Mouse (Mus musculus) E14TG2a.4 (cell line): ENCODE results near the gene Rab31.
"Not testable (repeated sequence)": the region's sequence is repeated elsewhere in the genome, so short reads cannot be mapped to it uniquely, and the experiment has no call there.

ENCODE experiments used
- H3K27me3 ChIP-seq: 2 replicates; pipeline ENCODE4 v1.6.1; 2014; ENCODE audit warnings: low read length, control low read depth; ENCODE audit not compliant: insufficient read depth
- H3K36me3 ChIP-seq: 2 replicates; pipeline ENCODE4 v1.6.1; 2014; ENCODE audit warnings: low read length, control low read depth; ENCODE audit not compliant: insufficient read depth
- H3K4me1 ChIP-seq: replicated peaks from 2 replicates; pipeline ENCODE4 v1.6.1; 2014; ENCODE audit warnings: low read depth, low read length, control low read depth
- H3K4me3 ChIP-seq: replicated peaks from 2 replicates; pipeline ENCODE4 v1.5.1; 2014; ENCODE audit warnings: mild to moderate bottlenecking, low read length
- H3K9me3 ChIP-seq: 2 replicates; pipeline ENCODE4 v1.6.1; 2014; ENCODE audit warnings: low read length, control low read depth
- CTCF ChIP-seq: conservative IDR thresholded peaks from 2 replicates; pipeline ENCODE4 v1.5.1; 2014; ENCODE audit warnings: low read length
- NANOG ChIP-seq: IDR thresholded peaks from 2 replicates; pipeline ENCODE4 v1.6.1; 2014; ENCODE audit warnings: borderline replicate concordance, low read length, mixed read lengths
- POU5F1 ChIP-seq: IDR thresholded peaks from 2 replicates; pipeline ENCODE4 v1.6.1; 2014; ENCODE audit warnings: low read length, borderline replicate concordance

The Rab31 gene

DNA sequence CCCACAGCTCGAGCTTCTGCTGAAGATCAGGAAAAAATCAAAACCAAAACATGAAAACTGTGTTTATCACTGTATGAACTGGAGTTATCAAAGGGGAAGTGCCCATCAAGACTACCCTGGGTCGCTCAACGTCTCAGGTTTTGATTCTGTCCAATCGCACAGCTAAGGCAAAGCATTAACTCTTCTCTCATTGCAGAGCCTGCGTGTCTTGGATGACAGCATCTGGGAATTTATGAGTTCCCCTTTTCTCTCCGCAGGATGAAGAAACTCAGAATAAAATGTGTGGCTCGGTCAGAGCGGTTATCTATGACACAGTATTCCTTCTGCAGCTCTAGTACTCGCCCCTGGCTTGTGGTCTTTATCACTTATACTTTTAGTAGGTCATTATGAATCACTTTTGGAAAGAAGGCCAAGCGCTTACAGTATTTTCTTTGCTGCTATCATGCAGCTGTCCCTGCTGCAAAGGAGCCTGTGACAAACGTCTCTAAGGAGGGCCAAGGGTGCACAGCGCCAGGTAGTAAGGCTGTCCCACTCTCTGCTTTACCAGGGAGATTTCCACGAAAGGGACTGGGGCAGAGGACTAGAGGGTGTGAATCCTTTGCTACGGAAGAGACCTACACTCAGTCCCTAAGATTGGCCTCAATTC lies 136.7 kb downstream of the Rab31 start:
- H3K9me3 ChIP-seq: no peaks in the 10 kb centered on the region
- peaks cover 9% of the 10 kb centered on the region for H3K4me1 ChIP-seq
- TF ChIP-seq CTCF (no peak), POU5F1 (no peak), NANOG (no peak)
- H3K27me3 ChIP-seq: no peaks in the 10 kb centered on the region
- no peaks in the 10 kb centered on the region for H3K36me3 ChIP-seq
- no peak overlapping the region for H3K4me3 ChIP-seq

DNA sequence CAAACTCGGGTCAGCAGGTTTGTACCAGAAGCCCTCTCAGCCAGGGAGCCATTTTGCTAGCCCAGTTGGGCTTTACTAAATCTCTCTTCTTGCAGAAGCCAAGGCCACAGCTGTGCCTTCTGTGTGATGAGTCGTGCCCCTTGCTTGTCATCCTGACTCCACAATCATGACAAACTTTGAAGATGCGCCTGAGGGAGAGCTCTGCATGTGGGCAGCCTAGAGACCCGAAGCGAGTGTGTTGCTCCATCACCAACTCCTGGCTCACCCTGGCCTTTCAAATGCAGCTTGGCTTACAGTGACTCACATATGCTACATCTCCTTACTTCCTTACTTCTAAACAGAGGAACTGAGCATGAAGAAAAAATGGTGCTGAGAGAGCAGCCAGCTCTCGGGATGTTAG lies 142.6 kb downstream of the Rab31 start:
- H3K36me3 ChIP-seq: no peaks in the 10 kb centered on the region
- no peaks in the 10 kb centered on the region for H3K9me3 ChIP-seq
- peaks cover 5% of the 10 kb centered on the region for H3K4me1 ChIP-seq
- TF ChIP-seq POU5F1: no peak
- TF ChIP-seq CTCF: no peak
- no peak for TF ChIP-seq NANOG
- no peak overlapping the region for H3K4me3 ChIP-seq
- no peaks in the 10 kb centered on the region for H3K27me3 ChIP-seq

DNA sequence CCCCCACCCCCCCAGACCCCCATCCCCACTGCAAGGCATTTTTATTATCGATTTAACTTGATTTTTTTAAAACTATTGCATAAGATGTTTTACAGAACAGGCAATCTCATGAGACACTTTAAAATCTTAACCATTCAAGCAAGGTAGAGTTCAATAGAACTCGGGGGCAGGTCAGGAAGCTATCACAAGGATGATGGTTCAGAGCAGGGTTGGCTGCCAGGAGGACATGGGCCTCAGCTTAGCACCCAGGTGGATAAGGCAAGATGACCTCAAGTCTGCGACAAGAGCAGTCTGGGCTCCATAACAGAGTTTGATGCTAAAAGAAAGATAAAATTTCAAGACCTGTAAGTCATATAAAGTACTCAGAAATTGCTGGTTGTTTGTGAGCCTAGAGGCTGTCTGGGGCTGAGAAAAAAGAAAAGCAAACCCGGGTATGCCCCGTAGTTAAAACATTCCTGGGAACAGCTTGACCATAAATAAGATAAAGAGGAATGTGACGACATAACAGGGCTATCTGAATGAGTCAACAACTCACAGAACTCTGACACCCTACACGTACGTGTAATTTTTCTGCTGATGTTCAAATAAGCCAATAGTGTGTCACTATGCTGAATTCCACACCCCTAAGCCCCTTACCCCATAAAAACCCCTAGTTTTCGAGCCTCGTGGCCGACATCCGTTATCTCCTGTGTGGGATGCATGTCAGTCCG lies 143.6 kb downstream of the Rab31 start:
- H3K4me3 ChIP-seq, H3K27me3 ChIP-seq, H3K4me1 ChIP-seq, H3K9me3 ChIP-seq, H3K36me3 ChIP-seq: not testable (repeated sequence)

DNA sequence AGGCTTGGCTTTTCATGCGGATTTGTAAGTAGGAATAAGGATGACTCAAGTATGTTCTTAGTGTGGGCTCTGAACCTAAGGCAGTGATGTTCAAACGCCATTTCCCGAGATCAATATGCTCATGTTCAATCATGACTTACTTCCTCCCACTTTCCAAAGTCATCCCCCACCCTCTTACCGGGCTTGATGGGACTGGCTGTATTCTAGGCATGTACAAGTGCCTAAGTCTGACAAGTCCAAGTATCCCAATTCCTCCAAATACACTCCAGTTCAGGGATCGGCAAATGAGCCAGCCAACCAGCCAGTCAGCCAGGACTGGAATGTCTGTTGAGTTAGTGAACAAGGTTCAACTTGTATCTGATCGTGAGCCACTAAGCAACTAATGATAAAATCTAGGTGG lies 146.3 kb downstream of the Rab31 start:
- no peak for TF ChIP-seq NANOG
- TF ChIP-seq POU5F1: no peak
- no peak for TF ChIP-seq CTCF

DNA sequence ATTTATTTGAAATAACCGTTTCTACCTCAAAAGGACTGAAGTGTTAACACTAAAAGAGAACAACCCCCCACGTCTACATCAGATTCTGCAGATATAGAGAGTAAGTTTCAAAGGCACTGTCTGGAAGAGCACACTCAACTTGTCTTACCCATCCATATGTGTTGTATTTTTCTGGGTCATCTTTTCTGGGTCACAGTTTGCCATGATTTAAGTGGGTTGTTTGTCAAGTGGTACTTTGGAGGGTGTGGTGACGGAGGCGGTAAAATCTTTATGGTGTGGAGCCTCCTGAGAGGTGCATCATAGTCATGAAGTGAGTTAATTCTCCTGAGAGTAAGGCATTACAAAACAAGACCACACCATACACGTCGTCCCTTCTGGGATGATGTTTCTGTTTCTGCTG lies 147.0 kb downstream of the Rab31 start:
- no peak for TF ChIP-seq NANOG
- no peak for TF ChIP-seq POU5F1
- no peak for TF ChIP-seq CTCF
- H3K4me3 ChIP-seq: no peak overlapping the region
- no peaks in the 10 kb centered on the region for H3K4me1 ChIP-seq
- peaks cover 4% of the 10 kb centered on the region; the same call in 1 of the 2 replicates for H3K9me3 ChIP-seq
- no peaks in the 10 kb centered on the region for H3K36me3 ChIP-seq
- 0 out of 2 replicates have a peak, but pooled peaks cover 4% of the 10 kb centered on the region for H3K27me3 ChIP-seq

More for the DNA sequence above, 146.3 kb downstream of the Rab31 start:
- Histone ChIP-seq H3K9me3 (peaks cover 4% of the 10 kb centered on the region; the same call in 1 of the 2 replicates), H3K27me3 (0 out of 2 replicates have a peak, but pooled peaks cover 4% of the 10 kb centered on the region), H3K4me1 (no peaks in the 10 kb centered on the region), H3K4me3 (no peak overlapping the region), H3K36me3 (no peaks in the 10 kb centered on the region)

DNA sequence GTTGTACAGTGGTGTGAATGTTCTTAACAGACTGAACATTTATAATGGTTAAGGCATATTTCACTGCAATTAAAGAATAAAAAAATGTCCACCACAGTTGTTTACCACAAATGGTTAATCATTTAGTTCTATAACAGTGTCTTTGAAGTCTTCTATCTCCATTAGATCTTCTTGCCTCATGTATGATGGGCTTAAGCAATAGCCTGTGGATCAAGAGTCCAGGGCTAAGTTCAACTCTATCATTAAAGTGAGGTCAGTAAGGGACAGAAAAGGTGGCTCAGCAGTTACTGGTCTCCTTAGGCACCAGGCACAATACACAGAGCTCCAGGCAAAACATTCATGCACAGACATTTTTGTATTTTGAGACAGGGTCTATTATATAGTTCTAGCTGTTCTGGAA lies 149.4 kb downstream of the Rab31 start:
- H3K9me3 ChIP-seq: peaks cover 4% of the 10 kb centered on the region; the same call in 1 of the 2 replicates
- no peaks in the 10 kb centered on the region for H3K4me1 ChIP-seq
- no peak overlapping the region for H3K4me3 ChIP-seq
- no peak for TF ChIP-seq NANOG
- H3K36me3 ChIP-seq: no peaks in the 10 kb centered on the region
- 0 out of 2 replicates have a peak, but pooled peaks cover 4% of the 10 kb centered on the region for H3K27me3 ChIP-seq

DNA sequence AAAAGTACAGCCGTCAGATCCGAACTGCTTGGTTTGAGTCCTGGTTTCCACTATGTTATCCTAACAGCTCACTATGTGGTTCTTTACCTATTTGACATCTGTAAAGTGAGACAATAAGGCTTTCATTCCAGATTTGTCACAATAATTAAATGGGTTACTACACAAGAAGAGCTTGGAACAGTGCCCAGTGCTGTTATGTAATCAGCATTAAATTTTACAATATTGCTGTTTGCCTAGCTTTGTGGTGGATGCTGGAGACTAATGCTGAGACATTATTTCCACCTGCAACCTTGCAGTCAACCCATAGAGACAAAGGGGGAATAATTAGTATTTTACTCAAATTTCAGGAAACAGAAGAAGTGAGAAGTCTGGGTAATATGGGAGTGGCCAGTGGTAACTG lies 154.1 kb downstream of the Rab31 start:
- Histone ChIP-seq H3K36me3 (no peaks in the 10 kb centered on the region), H3K27me3 (0 out of 2 replicates have a peak, but pooled peaks cover 4% of the 10 kb centered on the region), H3K9me3 (no peaks in the 10 kb centered on the region), H3K4me3 (no peak overlapping the region), H3K4me1 (peaks cover 18% of the 10 kb centered on the region)
- TF ChIP-seq POU5F1: no peak
- TF ChIP-seq NANOG: no peak
- no peak for TF ChIP-seq CTCF

DNA sequence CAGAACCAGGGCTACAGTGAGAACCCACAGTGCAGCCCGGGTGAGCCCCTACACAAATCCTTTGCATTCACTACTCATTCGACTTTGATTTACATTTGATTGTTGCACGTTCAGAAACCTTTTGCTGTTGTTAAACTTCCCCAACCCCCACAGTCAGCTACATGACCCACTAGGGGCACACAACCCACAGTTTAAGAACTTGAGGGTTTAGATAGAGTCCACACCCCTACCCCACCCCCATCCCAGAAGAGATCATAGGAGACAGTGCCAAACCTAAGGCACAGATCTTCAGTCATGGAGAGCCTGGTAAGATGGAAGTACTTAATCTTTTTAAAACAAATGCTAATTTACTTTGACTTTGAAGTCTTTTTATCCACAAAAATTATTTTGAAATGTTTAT lies 156.9 kb downstream of the Rab31 start:
- Histone ChIP-seq H3K4me3 (no peak overlapping the region), H3K27me3 (no peaks in the 10 kb centered on the region), H3K9me3 (no peaks in the 10 kb centered on the region), H3K4me1 (peaks cover 29% of the 10 kb centered on the region), H3K36me3 (no peaks in the 10 kb centered on the region)
- no peak for TF ChIP-seq CTCF
- TF ChIP-seq NANOG: no peak
- TF ChIP-seq POU5F1: no peak

DNA sequence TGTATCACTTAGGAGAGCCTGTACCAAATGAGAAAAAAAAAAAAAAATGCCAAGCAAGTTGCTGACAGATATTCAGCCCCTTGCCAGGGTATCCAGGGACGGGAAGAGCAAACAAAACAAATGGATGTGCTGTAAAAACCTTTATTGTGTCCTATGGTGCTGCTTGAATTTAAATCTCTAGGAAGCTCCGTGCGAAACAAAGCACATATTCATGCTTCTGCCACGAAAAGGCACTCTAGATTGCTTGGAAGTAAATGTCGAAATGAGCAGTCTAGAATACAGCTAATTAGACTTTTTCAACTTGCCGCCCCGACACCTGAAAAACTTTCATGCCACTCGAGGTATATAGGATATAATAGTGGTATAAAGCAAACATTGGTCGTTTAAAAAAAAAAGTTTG lies 158.1 kb downstream of the Rab31 start:
- no peaks in the 10 kb centered on the region for H3K9me3 ChIP-seq
- H3K4me3 ChIP-seq: peak overlapping the region; percentile 96
- peaks cover 42% of the 10 kb centered on the region for H3K4me1 ChIP-seq
- TF ChIP-seq CTCF (no peak), NANOG (no peak), POU5F1 (no peak)
- H3K36me3 ChIP-seq: peaks cover 6% of the 10 kb centered on the region
- no peaks in the 10 kb centered on the region for H3K27me3 ChIP-seq
